Mouse (Mus musculus): ENCODE measurements around the gene Lpar2. TPM values are rescaled to one million over a fixed set of nuclear protein-coding genes. Genes with fewer than 3 reads are reported as not detected.
A peak's percentile ranks its signal among the peaks of the same experiment; 100 is the strongest.

Lpar2 gene
- polyA plus RNA-seq, 2 experiments: 0.04 to 0.44 TPM

- Histone ChIP-seq H3K4me1 (replicated peaks; ENCODE audit: control insufficient read depth in 2 of 2, insufficient read depth in 2 of 2, low read length in 1 of 2) (no peaks in the 10 kb centered on the region; a peak in 1 of 4 replicates), H3K4me2 (ENCODE audit: low read depth) (peak overlapping the region; percentile 76), H3K27ac (no peak overlapping the region), H3K36me3 (replicated peaks; ENCODE audit: control insufficient read depth, insufficient read depth, low read depth) (no peaks in the 10 kb centered on the region), H3K27me3 (ENCODE audit: control insufficient read depth, insufficient read depth, low read length) (no peaks in the 10 kb centered on the region), H3K9ac (replicated peaks) (peak overlapping the region; percentile 40), H3K4me3 (ENCODE audit: insufficient read depth in 1 of 2, low read depth in 2 of 2, low read length in 2 of 2) (peak overlapping the region; percentile 1 to 52; a peak in 3 of 4 replicates), H3K9me3 (ENCODE audit: control insufficient read depth, low read length) (no peaks in the 10 kb centered on the region)
- no peak for TF ChIP-seq EP300 (IDR thresholded peaks at IDR 0.05; ENCODE audit: low read depth)
- TF ChIP-seq CTCF (IDR thresholded peaks at IDR 0.05; ENCODE audit: low read depth): no peak
- 1% methylated on average over 19 of the region's 22 CpGs for WGBS (ENCODE audit: insufficient replicate concordance)
- DNase-seq (ENCODE audit: low read depth in 3 of 3, low spot score in 3 of 3): no peak
- ATAC-seq (ENCODE audit: insufficient read depth): peak; percentile 40
Measured at GRCm38 (mm10) chr8:69821971-69822385, 251 bp upstream of the Lpar2 start.

GRCm38 (mm10) chr8:69826371-69826770 lies 4.1 kb downstream of the Lpar2 start:
- no peaks in the 10 kb centered on the region; a peak in 1 of 4 replicates for H3K4me1 ChIP-seq (replicated peaks; ENCODE audit: control insufficient read depth in 2 of 2, insufficient read depth in 2 of 2, low read length in 1 of 2)
- no peak overlapping the region for H3K4me2 ChIP-seq (ENCODE audit: low read depth)
- no peak overlapping the region for H3K9ac ChIP-seq (replicated peaks)
- no peak overlapping the region for H3K27ac ChIP-seq
- no peaks in the 10 kb centered on the region for H3K36me3 ChIP-seq (replicated peaks; ENCODE audit: control insufficient read depth, insufficient read depth, low read depth)
- TF ChIP-seq CTCF (IDR thresholded peaks at IDR 0.05; ENCODE audit: low read depth): no peak
- TF ChIP-seq EP300 (IDR thresholded peaks at IDR 0.05; ENCODE audit: low read depth): no peak
- ATAC-seq (ENCODE audit: insufficient read depth): no peak
- H3K4me3 ChIP-seq (ENCODE audit: insufficient read depth in 1 of 2, low read depth in 2 of 2, low read length in 2 of 2): no peak overlapping the region
- H3K27me3 ChIP-seq (ENCODE audit: control insufficient read depth, insufficient read depth, low read length): no peaks in the 10 kb centered on the region
- H3K9me3 ChIP-seq (ENCODE audit: control insufficient read depth, low read length): no peaks in the 10 kb centered on the region
- DNase-seq (ENCODE audit: low read depth in 3 of 3, low spot score in 3 of 3): no peak
- WGBS (ENCODE audit: insufficient replicate concordance): 71% methylated on average over 12 of the region's 12 CpGs

- H3K27ac ChIP-seq: no peak within 1 kb of the TSS
- peak within 1 kb of the TSS; percentile 47 to 52 for H3K4me3 ChIP-seq (ENCODE audit: insufficient read depth in 1 of 2, low read depth in 2 of 2, low read length in 2 of 2)
- WGBS (ENCODE audit: insufficient replicate concordance): under 1% methylated on average over 38 of the region's 38 CpGs
- DNase-seq (ENCODE audit: low read depth in 3 of 3, low spot score in 3 of 3): peak; percentile 65 to 85 (median 66)
- H3K4me2 ChIP-seq (ENCODE audit: low read depth): peak within 1 kb of the TSS; percentile 68
- H3K36me3 ChIP-seq (replicated peaks; ENCODE audit: control insufficient read depth, insufficient read depth, low read depth): no peaks in the 10 kb centered on the region
- H3K9me3 ChIP-seq (ENCODE audit: control insufficient read depth, low read length): no peaks in the 10 kb centered on the region
- peak within 1 kb of the TSS; percentile 52 for H3K9ac ChIP-seq (replicated peaks)
- peaks cover 2 to 13% of the 10 kb centered on the region in 2 experiments; a peak in 3 of 4 replicates for H3K4me1 ChIP-seq (replicated peaks; ENCODE audit: control insufficient read depth in 2 of 2, insufficient read depth in 2 of 2, low read length in 1 of 2)
- peak; percentile 38; the same call in 1 of the 2 replicates for TF ChIP-seq CTCF (IDR thresholded peaks at IDR 0.05; ENCODE audit: low read depth)
- TF ChIP-seq EP300 (IDR thresholded peaks at IDR 0.05; ENCODE audit: low read depth): no peak
- peak; percentile 91 for ATAC-seq (ENCODE audit: insufficient read depth)
- H3K27me3 ChIP-seq (ENCODE audit: control insufficient read depth, insufficient read depth, low read length): no peaks in the 10 kb centered on the region
Measured at GRCm38 (mm10) chr8:69832298-69832853, 10.1 kb downstream of the Lpar2 start, which contains the start of gene Pbx4. Pbx4 (plus strand) TSS chr8:69832491.

GRCm38 (mm10) chr8:69837057-69837682 lies 14.9 kb downstream of the Lpar2 start:
- Histone ChIP-seq H3K27me3 (ENCODE audit: control insufficient read depth, insufficient read depth, low read length) (no peaks in the 10 kb centered on the region), H3K27ac (no peak overlapping the region), H3K9me3 (ENCODE audit: control insufficient read depth, low read length) (no peaks in the 10 kb centered on the region), H3K9ac (replicated peaks) (no peak overlapping the region), H3K4me2 (ENCODE audit: low read depth) (no peak overlapping the region), H3K36me3 (replicated peaks; ENCODE audit: control insufficient read depth, insufficient read depth, low read depth) (no peaks in the 10 kb centered on the region), H3K4me1 (replicated peaks; ENCODE audit: control insufficient read depth in 2 of 2, insufficient read depth in 2 of 2, low read length in 1 of 2) (peaks cover 0 to 7% of the 10 kb centered on the region in 2 experiments; a peak in 2 of 4 replicates), H3K4me3 (ENCODE audit: insufficient read depth in 1 of 2, low read depth in 2 of 2, low read length in 2 of 2) (no peak overlapping the region)
- DNase-seq (ENCODE audit: low read depth in 3 of 3, low spot score in 3 of 3) (no peak), ATAC-seq (ENCODE audit: insufficient read depth) (no peak)
- 55% methylated on average over 8 of the region's 8 CpGs for WGBS (ENCODE audit: insufficient replicate concordance)
- TF ChIP-seq EP300 (IDR thresholded peaks at IDR 0.05; ENCODE audit: low read depth): no peak
- TF ChIP-seq CTCF (IDR thresholded peaks at IDR 0.05; ENCODE audit: low read depth): no peak

All from liver, embryonic 14.5 days (tissue).